Mouse (Mus musculus): ENCODE results near the gene Sept12. TPM values are rescaled to one million over a fixed set of nuclear protein-coding genes. Genes with fewer than 3 reads are reported as not detected.

Gene Sept12
- polyA plus RNA-seq, 2 experiments from 2014 or later: not detected

Other genes starting within 250 kb of the Sept12 start
- gene Cdip1, start 207.6 kb downstream of the Sept12 start, polyA plus RNA-seq (2017; shearing (Covaris generic)): 10 to 100 TPM; 32.8 to 56.2 TPM
- 1 to 10 TPM in 1 of 2 experiments, under 1 TPM in 1; 0.68 to 1.3 TPM for gene 4930562C15Rik, start 162.4 kb downstream of the Sept12 start, polyA plus RNA-seq (2017; shearing (Covaris generic))
- gene Ubald1, start 117.5 kb downstream of the Sept12 start, polyA plus RNA-seq (2017; shearing (Covaris generic)): 10 to 100 TPM; 19.3 to 21.6 TPM
- 10 to 100 TPM; 35.2 to 58.5 TPM for gene Mgrn1, start 111.6 kb downstream of the Sept12 start, polyA plus RNA-seq (2017; shearing (Covaris generic))
- gene Nudt16l1, start 59.1 kb downstream of the Sept12 start, polyA plus RNA-seq (2017; shearing (Covaris generic)): 100 to 1,000 TPM in 1 of 2 experiments, 10 to 100 TPM in 1; 92.1 to 106 TPM
- gene Anks3, start 33.6 kb downstream of the Sept12 start, polyA plus RNA-seq (2017; shearing (Covaris generic)): 10 to 100 TPM; 41.4 to 64.3 TPM
- not detected for gene Smim22, start 9.4 kb upstream of the Sept12 start, polyA plus RNA-seq (2017; shearing (Covaris generic))
- gene Rogdi, start 15.7 kb upstream of the Sept12 start, polyA plus RNA-seq (2017; shearing (Covaris generic)): 10 to 100 TPM; 19.8 to 35.0 TPM
- 100 to 1,000 TPM in 1 of 2 experiments, 10 to 100 TPM in 1; 79.0 to 130 TPM for gene Glyr1, start 52.0 kb upstream of the Sept12 start, polyA plus RNA-seq (2017; shearing (Covaris generic))
- 10 to 100 TPM; 36.8 to 48.4 TPM for gene Ubn1, start 52.2 kb upstream of the Sept12 start, polyA plus RNA-seq (2017; shearing (Covaris generic))
- gene Ppl, start 134.6 kb upstream of the Sept12 start, polyA plus RNA-seq (2017; shearing (Covaris generic)): under 1 TPM; 0.11 to 0.23 TPM
- not detected for gene Sec14l5, start 149.3 kb upstream of the Sept12 start, polyA plus RNA-seq (2017; shearing (Covaris generic))
- gene Nagpa, start 206.2 kb upstream of the Sept12 start, polyA plus RNA-seq (2017; shearing (Covaris generic)): 10 to 100 TPM; 15.5 to 21.6 TPM
- gene AU021092, start 224.4 kb upstream of the Sept12 start, polyA plus RNA-seq (2017; shearing (Covaris generic)): not detected
- gene Alg1, start 235.8 kb upstream of the Sept12 start, polyA plus RNA-seq (2017; shearing (Covaris generic)): 10 to 100 TPM; 22.1 to 31.7 TPM